Mouse (Mus musculus) midbrain, embryonic 11.5 days (tissue): ENCODE results near the gene Atp5f1. TPM values are rescaled to one million over a fixed set of nuclear protein-coding genes. Genes with fewer than 3 reads are reported as not detected.

Experiments
- ATAC-seq: fragments of 200-750 bp; cut with Nextera tagmentation; 2 replicates; pipeline ENCODE4 v1.8.0; 2017; ENCODE audit warnings: moderate TSS enrichment, moderate library complexity; ENCODE audit not compliant: low FRiP score
- DNase-seq: peaks from one replicate; pipeline ENCODE4 v3.0.0; 2015; ENCODE audit warnings: low spot score; ENCODE audit errors: missing footprints
- H3K27ac ChIP-seq: fragments of 300-500 bp; sonication (generic); 2 replicates; pipeline ENCODE4 v1.5.1; 2014; ENCODE audit warnings: low read depth, low read length
- H3K27me3 ChIP-seq: fragments of 300-500 bp; sonication (generic); 2 replicates; pipeline ENCODE4 v1.6.1; 2014; ENCODE audit warnings: mild to moderate bottlenecking, low read length, moderate library complexity, mixed read lengths; ENCODE audit not compliant: control insufficient read depth, insufficient read depth
- H3K36me3 ChIP-seq: fragments of 300-500 bp; sonication (generic); 2 replicates; pipeline ENCODE4 v1.6.1; 2014; ENCODE audit warnings: mild to moderate bottlenecking, low read length, moderate library complexity, mixed read lengths; ENCODE audit not compliant: control insufficient read depth, insufficient read depth
- H3K4me1 ChIP-seq: fragments of 300-500 bp; sonication (generic); 2 replicates; pipeline ENCODE4 v1.6.1; 2014; ENCODE audit warnings: low read length; ENCODE audit not compliant: control insufficient read depth, insufficient read depth
- H3K4me2 ChIP-seq: fragments of 300-500 bp; sonication (generic); 2 replicates; pipeline ENCODE4 v1.6.1; 2014; ENCODE audit warnings: mild to moderate bottlenecking, moderate library complexity
- H3K4me3 ChIP-seq: fragments of 300-500 bp; sonication (generic); 2 replicates; pipeline ENCODE4 v1.5.1; 2014; ENCODE audit warnings: low read depth, low read length
- H3K9ac ChIP-seq: fragments of 300-500 bp; sonication (generic); 2 replicates; pipeline ENCODE4 v1.6.1; 2014; ENCODE audit warnings: low read length
- H3K9me3 ChIP-seq: fragments of 300-500 bp; sonication (generic); 2 replicates; pipeline ENCODE4 v1.6.1; 2016; ENCODE audit warnings: low read length; ENCODE audit not compliant: control insufficient read depth
- WGBS: fragments of 180-500 bp; shearing (Covaris S2); extraction: QIAGEN DNeasy Blood & Tissue Kit; methylation state at CpG from one replicate; pipeline ENCODE4 v1.1.7; 2014; 5-methylcytosine and 5-hydroxymethylcytosine counted together
- polyA plus RNA-seq: library from polyadenylated mRNA; unstranded; fragments of >200 nt; fragmentation: Nextera tagmentation; extraction: Ambion mirVana; gene quantifications from 2 replicates; pipeline ENCODE4 v1.2.1, GENCODE M21; 2014

Gene Atp5f1
- polyA plus RNA-seq, 1 experiment from 2014 or later, result 581 TPM

DNA sequence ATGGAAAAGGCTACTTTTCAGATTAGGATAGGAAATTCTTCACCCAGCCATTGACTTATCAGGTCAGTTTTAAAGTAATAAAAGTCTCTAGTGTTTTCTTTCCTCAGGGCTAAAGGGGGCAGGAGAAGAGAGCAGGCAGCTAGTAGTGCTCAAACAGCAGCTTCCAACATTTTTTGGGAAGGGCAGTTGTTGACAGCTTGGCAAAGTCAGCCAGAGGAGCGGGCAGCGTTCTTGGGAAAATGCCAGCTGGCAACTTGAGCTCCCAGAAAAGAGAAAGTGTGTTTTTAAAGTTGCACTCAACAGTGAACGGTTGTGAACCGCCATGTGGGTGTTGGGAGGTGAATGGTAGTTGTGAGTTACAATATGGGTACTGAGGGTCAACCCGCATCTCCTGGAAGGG, 24.9 kb downstream of the Atp5f1 start:
- Histone ChIP-seq H3K9me3 (no peaks in the 10 kb centered on the region), H3K36me3 (no peaks in the 10 kb centered on the region), H3K4me3 (no peak overlapping the region), H3K27ac (no peak overlapping the region), H3K9ac (no peak overlapping the region), H3K4me2 (no peak overlapping the region), H3K27me3 (no peaks in the 10 kb centered on the region), H3K4me1 (no peaks in the 10 kb centered on the region)
- ATAC-seq, result no peak
- peak; percentile 45 for DNase-seq
- 94% methylated on average over 5 of the region's 5 CpGs for WGBS

- H3K36me3 ChIP-seq, result no peaks in the 10 kb centered on the region
- DNase-seq (peak; percentile 39), ATAC-seq (no peak)
- H3K9ac ChIP-seq, result no peak overlapping the region
- 90% methylated on average over 6 of the region's 6 CpGs for WGBS
- no peak overlapping the region for H3K27ac ChIP-seq
- no peak overlapping the region for H3K4me2 ChIP-seq
- H3K4me1 ChIP-seq, result no peaks in the 10 kb centered on the region
- no peaks in the 10 kb centered on the region for H3K27me3 ChIP-seq
- no peaks in the 10 kb centered on the region for H3K9me3 ChIP-seq
- no peak overlapping the region for H3K4me3 ChIP-seq
Observed at GRCm38 (mm10) chr3:105933926-105934325, 26.0 kb downstream of the Atp5f1 start.

DNA sequence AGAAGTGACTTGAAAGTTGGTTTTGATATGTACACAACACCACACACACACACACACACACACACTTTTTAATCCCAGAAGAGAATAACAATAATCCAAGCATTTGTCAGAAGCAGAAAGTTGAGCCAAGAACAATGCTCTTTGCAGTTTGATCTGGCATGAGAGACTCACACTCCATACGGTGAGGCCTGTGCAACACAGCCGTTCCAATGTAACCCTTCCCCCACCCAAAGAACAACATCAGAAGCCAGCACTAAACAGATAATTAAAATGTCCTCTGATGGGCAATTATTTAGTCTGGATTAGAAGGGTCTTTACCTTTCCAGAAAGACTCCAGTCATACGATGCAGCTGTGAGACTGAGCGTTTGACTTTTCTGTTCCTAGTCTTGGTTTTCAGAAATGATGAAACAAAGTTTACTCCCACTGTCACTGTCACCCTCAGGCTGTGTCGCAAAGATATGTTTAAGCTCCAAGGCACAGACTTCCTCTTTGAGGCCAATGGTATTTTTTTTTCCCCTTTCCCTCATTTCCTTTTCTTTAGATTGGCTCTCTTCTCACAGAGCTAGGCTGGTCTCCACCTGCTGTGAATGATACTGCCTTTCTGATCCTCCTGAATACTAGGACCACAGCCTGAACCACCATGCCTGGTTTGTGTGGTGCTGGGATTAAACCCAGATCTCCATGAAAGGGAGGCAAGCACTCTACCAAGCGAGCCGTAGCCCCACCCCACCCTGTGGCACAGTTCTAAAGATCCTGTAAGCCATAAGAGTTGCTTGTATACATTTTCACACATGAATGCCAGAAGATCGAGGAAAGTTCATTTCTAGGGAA, 27.4 kb downstream of the Atp5f1 start, which contains the start of gene I830077J02Rik:
I830077J02Rik (minus strand) TSS at position 425 of the 832 bp plus-strand sequence.
- no peak for DNase-seq
- no peak within 1 kb of the TSS for H3K4me3 ChIP-seq
- H3K4me1 ChIP-seq, result no peaks in the 10 kb centered on the region
- no peak within 1 kb of the TSS for H3K27ac ChIP-seq
- no peak for ATAC-seq
- H3K9me3 ChIP-seq, result no peaks in the 10 kb centered on the region
- H3K4me2 ChIP-seq, result no peak within 1 kb of the TSS
- H3K9ac ChIP-seq, result no peak within 1 kb of the TSS
- H3K36me3 ChIP-seq, result no peaks in the 10 kb centered on the region
- H3K27me3 ChIP-seq, result no peaks in the 10 kb centered on the region
- WGBS, result 87% methylated on average over 8 of the region's 8 CpGs

- H3K27me3 ChIP-seq, result no peaks in the 10 kb centered on the region
- H3K9me3 ChIP-seq, result no peaks in the 10 kb centered on the region
- no peak overlapping the region for H3K27ac ChIP-seq
- no peaks in the 10 kb centered on the region for H3K36me3 ChIP-seq
- no peaks in the 10 kb centered on the region for H3K4me1 ChIP-seq
- WGBS, result 84% methylated on average over 2 of the region's 2 CpGs
- H3K4me2 ChIP-seq, result no peak overlapping the region
- ATAC-seq, result no peak
- H3K4me3 ChIP-seq, result no peak overlapping the region
- H3K9ac ChIP-seq, result no peak overlapping the region
- DNase-seq, result peak; percentile 41
Observed at GRCm38 (mm10) chr3:105931095-105931494, 28.8 kb downstream of the Atp5f1 start.

GRCm38 (mm10) chr3:105929821-105930220, 30.1 kb downstream of the Atp5f1 start:
- H3K27ac ChIP-seq, result no peak overlapping the region
- H3K36me3 ChIP-seq, result no peaks in the 10 kb centered on the region
- no peak for DNase-seq
- no peak for ATAC-seq
- WGBS, result 88% methylated on average over 7 of the region's 7 CpGs
- no peak overlapping the region for H3K4me3 ChIP-seq
- no peaks in the 10 kb centered on the region for H3K9me3 ChIP-seq
- no peaks in the 10 kb centered on the region for H3K27me3 ChIP-seq
- H3K9ac ChIP-seq, result no peak overlapping the region
- no peaks in the 10 kb centered on the region for H3K4me1 ChIP-seq
- no peak overlapping the region for H3K4me2 ChIP-seq

DNA sequence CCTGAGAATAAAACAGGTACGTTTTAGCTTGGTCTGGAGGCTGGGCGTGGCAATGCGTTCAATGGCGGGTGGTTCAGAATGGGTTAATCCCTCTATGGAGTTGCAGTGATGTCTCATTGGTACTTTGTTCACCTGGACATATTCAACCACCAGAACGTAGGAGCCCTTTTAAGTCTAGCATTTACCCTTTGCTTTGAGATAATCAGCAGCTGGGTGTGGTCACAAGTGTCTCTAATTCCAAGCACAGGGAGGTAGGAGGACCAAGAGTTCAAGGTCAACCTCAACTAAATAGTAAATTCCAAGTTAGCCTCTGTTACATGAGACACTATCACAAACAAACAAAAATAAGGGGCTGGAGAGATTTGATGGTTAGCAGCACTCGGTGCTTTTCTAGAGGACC, 31.1 kb downstream of the Atp5f1 start:
- peak; percentile 8 for DNase-seq
- no peak for ATAC-seq
- WGBS, result 90% methylated on average over 6 of the region's 6 CpGs
- Histone ChIP-seq H3K4me3 (no peak overlapping the region), H3K4me2 (no peak overlapping the region), H3K27ac (no peak overlapping the region), H3K9me3 (no peaks in the 10 kb centered on the region), H3K4me1 (no peaks in the 10 kb centered on the region), H3K9ac (no peak overlapping the region), H3K36me3 (no peaks in the 10 kb centered on the region), H3K27me3 (no peaks in the 10 kb centered on the region)

GRCm38 (mm10) chr3:105928195-105928569, 31.7 kb downstream of the Atp5f1 start:
- no peak overlapping the region for H3K9ac ChIP-seq
- H3K27me3 ChIP-seq, result no peaks in the 10 kb centered on the region
- DNase-seq (no peak), ATAC-seq (no peak)
- no peak overlapping the region for H3K4me3 ChIP-seq
- H3K4me1 ChIP-seq, result no peaks in the 10 kb centered on the region
- H3K36me3 ChIP-seq, result no peaks in the 10 kb centered on the region
- H3K27ac ChIP-seq, result no peak overlapping the region
- no peaks in the 10 kb centered on the region for H3K9me3 ChIP-seq
- no peak overlapping the region for H3K4me2 ChIP-seq
- 83% methylated on average over 3 of the region's 3 CpGs for WGBS

DNA sequence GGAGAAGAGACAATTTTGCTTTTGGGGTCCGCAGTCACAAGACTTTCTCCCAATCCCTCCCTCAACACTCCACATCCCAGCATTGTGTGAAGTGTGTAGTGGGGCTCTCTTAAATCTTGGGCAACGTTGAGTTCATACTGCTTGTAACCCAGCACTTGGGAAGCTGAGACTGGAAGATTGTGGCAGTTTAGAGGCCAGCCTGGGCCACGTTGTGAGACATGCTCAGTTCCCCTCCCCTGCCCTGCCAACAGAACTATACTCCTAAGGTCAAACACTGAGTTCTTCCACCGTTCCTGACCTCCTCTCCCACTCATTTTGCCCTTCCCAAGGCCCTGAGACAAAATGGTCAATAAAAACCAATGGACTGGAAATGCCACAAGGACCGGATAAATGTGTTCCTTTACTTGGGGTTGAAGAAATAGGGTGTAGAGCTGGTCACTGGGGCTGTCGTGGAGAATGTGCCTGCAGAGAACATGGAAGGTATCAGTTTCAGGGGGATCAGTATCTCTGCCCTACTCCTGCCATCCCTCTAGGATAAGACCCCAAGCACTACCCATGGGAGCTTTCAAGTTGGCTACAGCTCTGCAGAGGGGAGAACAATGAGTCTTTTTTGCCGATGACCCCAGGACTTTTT, 32.2 kb downstream of the Atp5f1 start:
- Histone ChIP-seq H3K4me3 (no peak overlapping the region), H3K9me3 (no peaks in the 10 kb centered on the region), H3K27ac (no peak overlapping the region), H3K4me2 (no peak overlapping the region), H3K4me1 (no peaks in the 10 kb centered on the region), H3K36me3 (no peaks in the 10 kb centered on the region), H3K9ac (no peak overlapping the region), H3K27me3 (no peaks in the 10 kb centered on the region)
- peak; percentile 47 for DNase-seq
- 87% methylated on average over 7 of the region's 7 CpGs for WGBS
- ATAC-seq, result no peak

DNA sequence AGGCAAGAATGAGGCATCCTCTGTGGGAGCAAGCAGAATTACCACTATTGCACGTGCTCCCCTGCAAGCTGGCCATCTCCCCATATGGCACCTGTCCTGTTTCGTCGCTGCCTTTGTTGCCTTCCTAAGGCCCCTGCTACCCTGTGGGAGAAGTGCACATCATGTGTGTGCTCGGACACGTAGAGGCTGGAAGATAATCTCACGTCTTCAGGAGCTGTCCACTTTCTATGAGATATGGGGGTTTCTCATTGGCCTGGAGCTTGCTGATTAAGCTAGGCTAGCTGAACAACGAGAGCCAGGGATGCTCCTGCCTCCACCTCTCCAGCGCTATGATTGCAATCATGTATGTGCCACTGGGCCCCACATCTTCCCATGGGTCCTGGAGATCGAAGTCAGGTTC, 35.3 kb downstream of the Atp5f1 start:
- WGBS, result 88% methylated on average over 9 of the region's 9 CpGs
- H3K9me3 ChIP-seq, result no peaks in the 10 kb centered on the region
- H3K4me3 ChIP-seq, result no peak overlapping the region
- H3K27me3 ChIP-seq, result no peaks in the 10 kb centered on the region
- no peak overlapping the region for H3K4me2 ChIP-seq
- no peak for ATAC-seq
- H3K4me1 ChIP-seq, result no peaks in the 10 kb centered on the region
- no peaks in the 10 kb centered on the region for H3K36me3 ChIP-seq
- H3K9ac ChIP-seq, result no peak overlapping the region
- DNase-seq, result no peak
- H3K27ac ChIP-seq, result no peak overlapping the region
